Mouse (Mus musculus) embryonic fibroblast, embryonic 13.5 days (primary cell): ENCODE data around the gene Lrrc75a.

Source experiments
- CTCF ChIP-seq: IDR thresholded peaks from 2 replicates; pipeline ENCODE4 v1.5.1; 2011; ENCODE audit warnings: mild to moderate bottlenecking, control low read depth, low read length, moderate library complexity, borderline replicate concordance; ENCODE audit not compliant: insufficient read depth
- POLR2A ChIP-seq: IDR thresholded peaks from 2 replicates; pipeline ENCODE4 v1.6.1; 2011; ENCODE audit warnings: low read depth, mild to moderate bottlenecking, control low read depth, low read length, moderate library complexity

DNA sequence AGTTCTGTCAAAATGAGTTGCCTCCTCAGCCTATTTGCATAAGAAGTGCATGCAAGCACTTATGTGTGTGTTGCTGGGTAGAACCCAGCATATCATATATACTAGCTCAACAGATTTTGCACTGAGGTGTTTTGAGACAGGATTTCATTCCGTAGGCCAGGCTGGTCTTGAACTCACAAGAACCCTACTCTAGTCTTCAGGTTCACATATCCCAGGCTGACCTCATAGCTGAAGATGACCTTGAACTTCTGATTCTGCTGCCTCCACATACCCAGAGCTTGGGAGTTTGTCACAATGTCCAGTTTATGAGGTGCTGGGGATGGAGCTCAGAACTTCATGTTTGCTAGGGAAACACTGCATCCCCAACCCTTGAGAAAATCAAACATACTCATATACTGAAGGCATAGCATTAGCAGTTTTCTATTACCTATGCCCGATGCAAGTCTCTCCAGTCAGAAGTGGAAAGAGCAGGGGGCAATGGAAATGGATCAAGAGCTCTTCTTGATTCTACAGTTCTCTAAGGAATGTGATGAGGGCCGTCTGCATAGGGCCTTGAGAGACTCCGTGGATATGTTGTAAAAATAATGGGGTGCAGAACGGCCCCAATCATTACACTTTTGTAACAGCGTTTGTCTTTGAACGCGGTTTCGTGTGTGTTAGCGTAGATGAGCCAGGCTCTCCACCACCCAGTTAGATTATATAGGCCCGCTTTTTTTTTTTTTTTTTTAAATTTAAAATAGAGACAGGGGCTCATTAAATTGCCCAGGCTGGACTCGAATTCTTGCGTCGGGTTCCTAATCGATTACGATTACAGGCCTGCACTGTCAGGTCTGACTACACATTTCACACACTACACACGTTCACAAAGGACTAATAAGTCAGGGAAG lies 46.3 kb downstream of the Lrrc75a start:
- TF ChIP-seq CTCF (no peak), POLR2A (peak; percentile 4)
